Mouse (Mus musculus) gastrocnemius, postnatal 25 days (tissue): Measurements from ENCODE around the gene Stau1. TPM values are rescaled to one million over a fixed set of nuclear protein-coding genes. Genes with fewer than 3 reads are reported as not detected.

ENCODE experiments used
- DNase-seq: peaks from one replicate; pipeline ENCODE4 v3.0.0; 2022
- total RNA-seq, 2 experiments: library from RNA; stranded (reverse); gene quantifications; 1 replicate in 1 of 2; 2 replicates in 1 of 2; pipeline ENCODE4 v1.2.3; 2021

Gene Stau1
- total RNA-seq, 2 experiments from 2014 or later = 30.4 to 32.3 TPM

DNA sequence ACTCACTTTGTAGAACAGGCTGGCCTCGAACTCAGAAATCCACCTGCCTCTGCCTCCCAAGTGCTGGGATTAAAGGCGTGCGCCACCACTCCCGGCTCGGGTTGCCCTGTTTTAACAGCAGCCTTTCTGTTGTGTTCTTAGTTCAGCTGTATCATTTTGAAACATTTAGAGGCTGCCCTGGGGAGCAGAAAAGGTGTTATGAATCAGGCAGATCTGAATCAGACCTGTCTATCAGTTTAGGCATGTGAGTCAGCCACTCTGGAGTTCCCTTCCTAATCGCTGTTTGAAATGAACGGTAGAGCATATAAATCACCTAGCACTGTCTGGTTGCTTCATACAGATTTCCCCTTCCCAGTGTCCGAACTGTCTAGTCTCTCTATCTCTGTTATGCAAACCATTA, 85.6 kb downstream of the Stau1 start:
- no peak for DNase-seq

DNA sequence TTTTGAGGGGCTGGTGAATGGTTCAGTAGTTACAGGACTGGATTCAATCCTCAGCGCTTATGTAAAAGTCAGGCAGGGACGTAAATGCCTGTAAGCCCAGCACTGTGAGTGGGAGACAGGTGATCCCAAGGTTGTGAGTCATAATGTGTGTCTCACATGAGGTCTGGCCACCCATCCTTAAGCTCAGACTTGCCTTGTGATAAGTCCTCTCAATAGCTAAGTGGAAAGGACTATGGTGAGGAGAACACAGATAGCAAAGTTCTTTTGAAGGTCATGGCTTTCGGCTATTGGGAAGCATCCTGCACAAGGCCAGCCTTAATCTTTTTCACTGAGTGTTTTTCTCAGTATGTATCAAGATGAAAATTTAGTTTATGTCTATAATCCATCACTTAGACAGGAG, 86.4 kb downstream of the Stau1 start:
- no peak for DNase-seq

DNA sequence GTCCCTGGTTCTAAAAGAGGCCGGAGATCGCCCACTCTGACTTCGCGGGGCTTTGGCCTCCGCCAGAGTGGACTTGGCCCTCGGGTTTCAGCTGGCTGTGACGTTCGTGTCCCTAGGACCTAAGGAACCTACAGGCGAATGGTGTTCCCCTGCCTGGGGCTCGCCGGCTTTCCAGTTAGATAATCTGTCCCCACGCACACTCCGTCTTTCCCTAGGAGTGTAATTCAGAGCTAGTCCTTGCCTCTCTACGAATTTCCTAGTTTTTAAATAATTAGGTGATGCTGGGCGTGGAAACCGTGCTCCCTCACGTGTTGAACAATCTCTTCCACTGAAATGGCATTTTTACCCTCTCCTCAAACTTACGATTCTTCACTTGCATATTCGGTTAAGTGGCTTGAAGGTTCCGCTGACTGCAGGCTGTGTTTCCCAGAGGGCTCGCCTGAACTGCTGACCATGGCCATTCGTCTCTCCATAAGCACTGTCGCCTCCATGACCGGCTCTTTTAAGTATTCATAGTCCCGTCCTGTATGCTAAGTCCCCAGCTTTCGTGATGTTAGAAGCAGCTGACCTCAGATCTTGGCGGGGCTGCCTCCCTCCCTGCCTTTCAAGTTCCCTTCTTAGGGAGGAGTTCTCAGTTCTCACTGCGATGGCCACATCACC, 89.4 kb downstream of the Stau1 start:
- no peak for DNase-seq

DNA sequence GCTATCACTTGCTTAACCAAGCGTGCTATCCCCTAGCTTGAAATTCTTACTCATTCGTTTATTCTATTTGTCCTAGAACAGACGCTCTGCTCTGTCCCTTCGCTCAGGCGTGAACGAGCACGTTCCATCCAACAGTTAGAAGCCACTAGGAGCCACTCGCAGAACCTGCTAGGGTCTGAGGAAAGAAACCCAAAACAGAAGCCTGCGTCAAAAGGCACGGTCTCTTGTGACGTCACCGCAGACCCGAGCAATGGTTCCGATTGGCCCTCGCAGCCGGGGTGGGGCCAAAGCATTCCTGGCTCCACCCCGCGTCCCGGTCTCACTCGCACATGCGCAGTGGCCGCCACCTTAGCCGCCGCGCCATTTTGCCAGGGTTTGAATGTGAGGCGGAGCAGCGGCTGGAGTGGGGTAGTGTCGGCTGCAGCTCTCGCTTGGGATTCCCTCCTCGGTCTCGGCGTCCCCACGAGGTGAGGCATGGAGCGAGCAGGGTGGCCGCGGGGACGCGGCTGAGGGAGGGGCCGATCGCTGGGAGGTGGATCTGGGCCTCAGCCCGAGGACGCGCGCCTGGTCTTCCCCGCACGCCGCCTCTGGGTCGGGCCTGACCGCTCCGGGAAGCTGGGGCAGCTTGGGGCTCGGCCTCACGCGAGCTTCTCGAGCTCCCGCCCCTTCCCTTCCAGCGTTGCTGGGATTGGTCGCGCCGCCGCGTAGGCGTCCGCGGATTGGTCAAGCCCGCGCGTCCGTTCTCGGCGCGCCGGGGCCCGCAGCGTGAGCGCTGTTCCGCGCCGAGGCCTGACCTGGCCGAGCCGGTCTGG, 90.2 kb downstream of the Stau1 start, which contains the start of gene Cse1l:
Gene Cse1l (plus strand): TSS at position 330 of the 812 bp plus-strand sequence.
- DNase-seq = peak; percentile 96

DNA sequence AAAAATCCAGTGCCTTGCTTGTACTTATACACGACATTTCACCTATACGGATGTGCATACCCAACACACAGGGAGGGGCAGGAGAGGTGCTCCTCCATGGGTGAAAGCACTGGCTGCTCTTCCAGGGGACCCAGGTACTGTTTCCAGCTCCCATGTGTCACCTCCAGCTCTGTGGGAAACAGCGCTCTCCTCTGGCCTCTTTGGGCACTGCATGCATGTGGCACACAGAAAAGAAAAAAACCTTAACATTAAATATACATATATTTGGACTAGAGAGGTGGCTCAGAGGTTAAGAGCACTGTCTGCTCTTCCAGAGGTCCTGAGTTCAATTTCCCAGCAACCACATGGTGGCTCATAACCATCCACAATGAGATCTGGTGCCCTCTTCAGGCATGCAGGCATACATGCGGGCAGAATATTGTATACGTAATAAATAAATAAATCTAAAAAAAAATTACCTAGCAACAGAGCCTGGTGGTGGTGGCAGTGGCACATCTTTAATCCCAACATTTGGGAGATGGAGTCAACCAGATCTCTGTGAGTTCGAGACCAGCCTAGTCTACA, 92.3 kb downstream of the Stau1 start:
- no peak for DNase-seq

DNA sequence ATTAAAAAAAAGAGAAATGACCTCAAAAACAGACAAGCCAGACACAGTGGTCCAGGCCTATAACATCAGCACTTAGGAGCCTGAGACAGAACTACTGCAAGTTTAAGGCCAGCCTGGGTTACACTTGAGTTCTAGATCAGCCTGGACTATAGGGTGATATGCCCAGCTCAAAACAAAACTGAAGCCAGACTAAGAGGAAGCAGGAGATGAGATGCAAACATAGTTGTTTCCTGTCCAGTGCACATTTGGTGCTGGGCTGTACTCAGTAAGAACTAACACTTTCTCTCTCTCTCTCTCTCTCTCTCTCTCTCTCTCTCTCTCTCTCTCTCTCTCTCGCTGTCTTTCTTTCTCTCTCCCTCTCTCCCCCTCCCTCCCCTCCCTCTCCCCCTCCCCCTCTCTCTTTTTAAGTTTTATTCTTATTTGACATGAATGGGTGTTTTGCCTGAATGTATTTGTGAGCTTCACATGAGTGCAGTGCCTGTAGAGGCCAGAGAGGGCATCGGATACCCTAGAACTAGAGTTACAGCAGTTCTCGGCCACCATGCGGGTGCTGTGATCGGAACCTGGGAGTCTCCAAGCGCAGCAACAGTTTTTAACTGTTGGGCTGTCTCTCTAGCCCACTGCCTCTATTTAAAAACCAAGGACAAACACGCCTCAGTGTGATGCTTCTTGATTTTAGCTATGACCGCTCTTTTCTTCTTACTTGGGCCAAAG, 95.2 kb downstream of the Stau1 start:
- DNase-seq = no peak

DNA sequence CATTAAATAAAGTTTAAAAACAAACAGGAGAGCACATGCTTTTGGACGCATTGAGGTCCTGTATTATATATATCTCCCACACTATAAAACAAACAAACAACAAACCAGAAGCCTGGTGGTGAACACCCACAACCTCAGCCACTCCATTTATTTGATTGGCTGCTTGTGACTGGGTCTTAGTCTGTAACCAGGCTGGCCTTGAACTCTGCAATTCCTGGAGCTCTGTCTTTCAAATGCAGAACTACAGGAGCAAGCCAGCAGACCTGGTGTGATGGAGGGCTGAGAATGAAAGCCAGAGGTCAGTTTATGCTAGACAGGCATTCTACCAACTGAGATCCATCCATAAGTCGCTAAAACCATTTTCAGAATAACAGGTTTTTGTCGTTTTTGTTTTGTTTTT, 96.4 kb downstream of the Stau1 start:
- DNase-seq = no peak

DNA sequence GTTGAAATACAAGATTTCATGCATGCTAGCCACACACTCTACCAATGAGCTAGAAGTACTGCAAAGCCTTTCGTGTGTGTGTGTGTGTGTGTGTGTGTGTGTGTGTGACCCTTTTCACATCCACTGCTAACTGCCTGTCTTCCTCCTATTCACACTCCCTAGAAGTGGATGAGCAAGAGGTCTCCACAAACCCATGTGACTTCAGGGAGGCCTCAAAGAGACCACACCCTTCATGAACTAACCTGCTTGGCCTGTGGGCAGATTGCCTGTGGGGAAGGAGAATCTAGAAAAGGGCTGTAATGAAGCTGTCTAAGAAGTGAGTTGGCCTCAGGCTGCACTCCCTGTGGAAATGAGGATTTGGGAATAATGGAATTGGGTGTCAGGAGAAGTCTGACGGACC, 96.9 kb downstream of the Stau1 start:
- DNase-seq = no peak

Other genes with a start within 250 kb of the Stau1 start
- gene Trp53rkb, start 203.8 kb downstream of the Stau1 start, total RNA-seq = 1 to 10 TPM; 1.2 to 3.8 TPM
- gene Arfgef2, start 190.7 kb downstream of the Stau1 start, total RNA-seq = 10 to 100 TPM; 25.7 to 27.0 TPM
- 10 to 100 TPM; 47.1 to 49.5 TPM for gene Cse1l, start 90.3 kb downstream of the Stau1 start, total RNA-seq
- gene Ddx27, start 18.9 kb upstream of the Stau1 start, total RNA-seq = 1 to 10 TPM; 5.5 to 6.8 TPM
- 10 to 100 TPM; 19.3 to 21.6 TPM for gene Znfx1, start 66.7 kb upstream of the Stau1 start, total RNA-seq
- gene Kcnb1, start 193.9 kb upstream of the Stau1 start, total RNA-seq = 10 to 100 TPM; 22.1 to 27.4 TPM
- gene Ptgis, start 244.3 kb upstream of the Stau1 start, total RNA-seq = 1 to 10 TPM; 4.2 to 5.5 TPM